Mouse (Mus musculus) hindbrain, embryonic 11.5 days (tissue): ENCODE results near the gene Mb. TPM values are rescaled to one million over a fixed set of nuclear protein-coding genes. Genes with fewer than 3 reads are reported as not detected.
"Not testable (repeated sequence)": the region's sequence is repeated elsewhere in the genome, so short reads cannot be mapped to it uniquely, and the experiment has no call there.

Source experiments
- ATAC-seq: fragments of 200-750 bp; cut with Nextera tagmentation; 2 replicates; pipeline ENCODE4 v1.8.0; 2017; ENCODE audit warnings: mild to moderate bottlenecking, moderate TSS enrichment, moderate library complexity; ENCODE audit not compliant: low FRiP score
- DNase-seq: peaks from one replicate; pipeline ENCODE4 v3.0.0-alpha.2; 2015; ENCODE audit warnings: low spot score
- H3K27ac ChIP-seq: fragments of 300-500 bp; sonication (generic); 2 replicates; pipeline ENCODE4 v1.5.1; 2014; ENCODE audit warnings: mild to moderate bottlenecking, low read depth, low read length
- H3K27me3 ChIP-seq: fragments of 300-500 bp; sonication (generic); 2 replicates; pipeline ENCODE4 v1.6.1; 2014; ENCODE audit warnings: mild to moderate bottlenecking, low read length, moderate library complexity, mixed read lengths; ENCODE audit not compliant: control insufficient read depth, insufficient read depth
- H3K36me3 ChIP-seq: fragments of 300-500 bp; sonication (generic); 2 replicates; pipeline ENCODE4 v1.6.1; 2014; ENCODE audit warnings: mild to moderate bottlenecking, low read length, moderate library complexity, mixed read lengths; ENCODE audit not compliant: control insufficient read depth, insufficient read depth
- H3K4me1 ChIP-seq: fragments of 300-500 bp; sonication (generic); replicated peaks from 2 replicates; pipeline ENCODE4 v1.6.1; 2014; ENCODE audit warnings: low read length, mixed read lengths; ENCODE audit not compliant: control insufficient read depth, insufficient read depth
- H3K4me2 ChIP-seq: fragments of 300-500 bp; sonication (generic); replicated peaks from 2 replicates; pipeline ENCODE4 v1.6.1; 2014; ENCODE audit warnings: mild to moderate bottlenecking, low read depth, low read length
- H3K4me3 ChIP-seq: fragments of 300-500 bp; sonication (generic); 2 replicates; pipeline ENCODE4 v1.5.1; 2014; ENCODE audit warnings: low read depth, low read length
- H3K9ac ChIP-seq: fragments of 300-500 bp; sonication (generic); 2 replicates; pipeline ENCODE4 v1.6.1; 2014; ENCODE audit warnings: low read depth, low read length
- H3K9me3 ChIP-seq: fragments of 300-500 bp; sonication (generic); 2 replicates; pipeline ENCODE4 v1.6.1; 2016; ENCODE audit warnings: low read length; ENCODE audit not compliant: control insufficient read depth
- WGBS: fragments of 180-500 bp; shearing (Covaris S2); extraction: QIAGEN DNeasy Blood & Tissue Kit; methylation state at CpG from one replicate; pipeline ENCODE4 v1.1.7; 2014; 5-methylcytosine and 5-hydroxymethylcytosine counted together
- polyA plus RNA-seq: library from polyadenylated mRNA; unstranded; fragments of >200 nt; fragmentation: Nextera tagmentation; extraction: Ambion mirVana; gene quantifications from 2 replicates; pipeline ENCODE4 v1.2.1, GENCODE M21; 2014

The Mb gene
- polyA plus RNA-seq, 1 experiment from 2014 or later: 0.39 TPM

DNA sequence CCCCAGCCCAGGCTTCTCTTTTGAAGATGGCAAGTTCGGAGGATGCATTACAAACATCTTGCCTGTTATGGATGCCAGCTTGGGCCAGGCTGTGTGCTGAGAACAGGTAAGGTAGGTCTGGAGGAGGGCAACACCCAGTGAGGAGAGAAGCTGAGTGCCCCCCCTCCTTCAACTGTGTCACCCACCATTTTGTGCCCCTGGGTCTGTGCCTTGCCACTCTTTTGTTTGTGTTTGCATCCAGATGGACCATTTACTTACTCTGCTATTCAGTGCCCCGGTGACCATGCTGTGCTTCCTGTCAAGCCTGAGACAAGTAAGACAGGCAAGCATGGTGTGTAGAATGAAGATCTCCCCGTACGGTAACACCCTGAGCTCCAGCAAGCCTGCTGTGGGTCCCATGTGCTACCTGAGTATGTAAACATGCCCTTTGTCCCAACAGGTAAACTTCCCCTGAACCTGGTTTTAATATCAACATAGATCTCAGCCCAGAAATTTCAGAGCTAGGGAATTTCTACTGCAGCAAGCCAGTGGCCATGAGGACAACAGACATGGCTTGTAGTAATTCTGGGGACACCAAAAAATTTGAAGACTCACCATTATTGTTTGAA, 22.2 kb upstream of the Mb start:
- Histone ChIP-seq H3K9ac (no peak overlapping the region), H3K9me3 (no peaks in the 10 kb centered on the region), H3K36me3 (peaks cover under 1% of the 10 kb centered on the region; the same call in 1 of the 2 replicates), H3K4me2 (no peak overlapping the region), H3K27me3 (no peaks in the 10 kb centered on the region), H3K27ac (no peak overlapping the region), H3K4me1 (no peaks in the 10 kb centered on the region), H3K4me3 (no peak overlapping the region)
- ATAC-seq: no peak
- WGBS: 57% methylated on average over 4 of the region's 4 CpGs
- no peak for DNase-seq

DNA sequence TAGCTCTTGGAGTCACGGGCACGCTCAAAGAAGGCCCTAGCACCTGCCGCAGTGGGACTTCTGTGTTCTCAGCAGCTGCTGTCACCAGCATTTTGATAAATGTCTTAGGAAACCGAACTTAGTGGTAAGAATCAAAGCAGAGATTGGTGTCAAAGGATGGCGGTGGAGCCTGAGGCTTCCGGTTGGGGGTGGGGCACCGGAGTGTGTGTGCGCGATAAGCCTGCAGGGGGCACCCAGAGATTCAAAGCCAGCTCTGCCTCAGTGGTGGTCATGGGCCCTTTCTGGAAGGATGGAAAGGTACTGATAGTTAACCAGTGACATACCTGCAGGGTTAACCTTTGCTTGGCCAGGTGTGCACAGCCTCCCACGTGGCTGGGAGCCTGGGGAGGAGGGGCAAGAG, 21.0 kb upstream of the Mb start:
- ATAC-seq (no peak), DNase-seq (peak; percentile 63)
- Histone ChIP-seq H3K36me3 (no peaks in the 10 kb centered on the region), H3K27me3 (no peaks in the 10 kb centered on the region), H3K4me1 (no peaks in the 10 kb centered on the region), H3K9me3 (no peaks in the 10 kb centered on the region), H3K27ac (no peak overlapping the region), H3K9ac (no peak overlapping the region), H3K4me3 (no peak overlapping the region), H3K4me2 (no peak overlapping the region)
- 27% methylated on average over 10 of the region's 10 CpGs for WGBS

DNA sequence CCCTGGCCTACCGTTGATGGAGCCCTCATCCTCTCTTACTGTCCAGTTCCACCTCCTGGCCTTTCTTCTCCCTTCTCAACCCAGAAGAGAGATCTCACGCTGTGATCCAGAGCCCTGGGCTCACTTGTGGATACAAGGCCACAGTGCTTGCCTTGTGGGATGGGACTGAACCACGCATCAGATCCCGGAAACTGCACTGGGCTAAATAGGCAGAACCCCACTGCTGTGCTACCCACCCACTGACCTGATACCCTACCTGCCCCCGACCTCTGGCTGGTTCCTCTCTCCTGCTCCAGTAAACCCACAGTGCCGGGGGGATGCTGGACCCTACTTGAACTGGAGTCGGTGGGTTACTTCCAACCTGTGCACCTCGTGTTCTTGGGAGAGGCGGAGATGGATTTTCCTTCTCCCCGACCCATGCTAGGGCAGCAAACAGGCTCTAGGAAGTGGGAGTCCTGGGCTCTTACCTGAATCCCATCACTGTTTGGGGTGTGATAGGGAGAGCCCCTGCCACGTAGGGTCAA, 20.3 kb upstream of the Mb start:
- DNase-seq (no peak), ATAC-seq (no peak)
- WGBS: 87% methylated on average over 11 of the region's 11 CpGs
- Histone ChIP-seq H3K4me3 (no peak overlapping the region), H3K4me1 (no peaks in the 10 kb centered on the region), H3K9ac (no peak overlapping the region), H3K27ac (no peak overlapping the region), H3K27me3 (no peaks in the 10 kb centered on the region), H3K4me2 (no peak overlapping the region), H3K9me3 (no peaks in the 10 kb centered on the region), H3K36me3 (no peaks in the 10 kb centered on the region)

DNA sequence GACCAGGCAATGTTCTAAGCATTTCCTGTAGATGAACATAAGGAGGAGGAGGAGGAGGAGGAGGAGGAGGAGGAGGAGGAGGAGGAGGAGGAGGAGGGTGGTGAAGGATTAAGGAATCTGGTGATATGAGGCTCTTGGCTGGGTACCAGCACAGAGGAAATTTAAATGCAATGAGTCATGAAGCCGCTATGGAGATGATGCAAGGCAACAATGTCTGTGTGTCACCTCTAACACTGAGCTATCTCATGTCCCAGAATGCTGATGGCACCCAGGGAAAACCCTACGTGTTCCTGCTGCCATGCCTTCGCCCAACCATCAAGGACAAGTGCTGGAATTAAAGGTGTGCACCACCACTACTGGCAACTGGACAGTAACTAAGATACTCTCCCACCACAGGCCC, 18.5 kb upstream of the Mb start:
- ATAC-seq (no peak), DNase-seq (no peak)
- 92% methylated on average over 3 of the region's 3 CpGs for WGBS
- Histone ChIP-seq H3K27me3 (no peaks in the 10 kb centered on the region), H3K36me3 (no peaks in the 10 kb centered on the region), H3K4me2 (no peak overlapping the region), H3K9me3 (no peaks in the 10 kb centered on the region), H3K4me1 (no peaks in the 10 kb centered on the region), H3K4me3 (no peak overlapping the region), H3K27ac (no peak overlapping the region), H3K9ac (no peak overlapping the region)

DNA sequence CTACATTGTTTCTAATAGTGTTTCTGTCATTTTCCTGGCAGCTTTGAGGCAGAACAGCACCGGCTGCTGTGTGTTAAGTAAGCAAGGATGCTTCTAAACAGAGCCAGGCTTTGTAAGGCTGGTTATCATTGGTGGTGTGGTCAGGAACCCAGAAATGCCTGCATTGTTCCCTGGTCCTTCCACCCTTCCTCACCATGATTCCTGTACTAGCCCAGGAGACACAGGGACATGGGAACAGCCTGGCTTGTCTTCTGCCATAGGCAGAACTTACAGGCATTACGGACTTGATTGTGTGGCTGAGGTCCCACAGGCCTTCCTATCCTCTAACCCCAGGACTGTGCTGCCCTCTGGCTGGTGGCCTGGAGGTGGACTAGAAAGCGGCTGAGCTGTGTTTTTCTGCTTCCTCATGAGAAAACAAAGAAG, 18.0 kb upstream of the Mb start:
- no peak overlapping the region for H3K9ac ChIP-seq
- no peaks in the 10 kb centered on the region for H3K4me1 ChIP-seq
- no peaks in the 10 kb centered on the region for H3K27me3 ChIP-seq
- H3K4me2 ChIP-seq: no peak overlapping the region
- no peaks in the 10 kb centered on the region for H3K36me3 ChIP-seq
- no peak overlapping the region for H3K4me3 ChIP-seq
- WGBS: 62% methylated on average over 3 of the region's 3 CpGs
- no peaks in the 10 kb centered on the region for H3K9me3 ChIP-seq
- no peak overlapping the region for H3K27ac ChIP-seq
- no peak for DNase-seq
- ATAC-seq: no peak

DNA sequence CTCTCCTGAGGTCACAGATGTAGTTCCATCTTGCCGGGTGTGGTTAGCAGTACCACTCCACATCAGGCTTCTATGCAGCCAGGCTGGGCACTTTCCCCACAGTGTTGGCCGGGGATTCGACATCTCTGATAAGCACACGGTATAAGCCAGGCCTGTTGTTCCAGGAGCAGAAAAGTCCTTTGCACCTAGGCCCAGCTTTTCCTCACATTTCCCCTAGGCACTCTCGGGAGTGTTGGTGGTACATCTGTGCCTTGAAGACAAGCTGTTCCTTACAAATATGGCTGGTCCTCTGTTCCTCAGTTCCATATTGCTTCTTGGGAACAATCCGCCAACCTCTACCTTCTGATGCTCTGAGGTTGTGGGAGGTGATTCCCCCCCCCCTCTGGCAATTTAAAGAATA, 15.8 kb upstream of the Mb start:
- Histone ChIP-seq H3K4me2 (no peak overlapping the region), H3K9ac (no peak overlapping the region), H3K4me1 (no peaks in the 10 kb centered on the region), H3K9me3 (no peaks in the 10 kb centered on the region), H3K27me3 (no peaks in the 10 kb centered on the region), H3K4me3 (no peak overlapping the region), H3K27ac (no peak overlapping the region), H3K36me3 (no peaks in the 10 kb centered on the region)
- DNase-seq: no peak
- WGBS: 90% methylated on average over 6 of the region's 6 CpGs
- ATAC-seq: no peak

DNA sequence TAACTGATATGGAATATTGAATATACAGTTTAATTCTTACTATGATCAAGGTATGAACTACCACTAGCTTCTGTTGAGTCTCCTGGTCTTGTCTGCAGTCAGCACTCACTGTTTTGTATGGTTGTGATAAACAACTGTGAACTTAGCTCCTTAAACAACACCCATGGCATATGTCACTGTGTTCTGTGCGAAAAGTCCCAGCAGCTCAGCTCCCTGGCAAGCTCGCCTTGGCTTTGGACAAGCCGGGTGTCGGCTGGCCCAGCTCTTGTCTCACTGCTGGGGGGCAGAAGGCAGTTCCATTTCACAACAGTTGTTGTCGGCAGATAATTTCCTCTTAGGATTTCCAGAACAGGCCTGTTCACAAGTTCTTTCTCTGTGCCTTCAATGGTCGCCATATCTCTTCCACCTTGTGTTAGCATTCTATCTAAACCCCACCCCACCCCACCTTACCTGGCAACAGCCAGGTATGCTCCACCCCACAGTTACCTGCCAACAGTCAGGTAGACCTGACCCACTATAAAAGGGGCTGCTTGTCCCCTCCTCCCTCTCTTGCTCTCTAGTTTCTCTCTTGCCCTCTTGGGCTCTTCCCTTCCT, 14.9 kb upstream of the Mb start:
- no peak overlapping the region for H3K4me3 ChIP-seq
- H3K4me2 ChIP-seq: no peak overlapping the region
- DNase-seq (no peak), ATAC-seq (no peak)
- H3K36me3 ChIP-seq: no peaks in the 10 kb centered on the region
- no peaks in the 10 kb centered on the region for H3K4me1 ChIP-seq
- no peak overlapping the region for H3K9ac ChIP-seq
- no peaks in the 10 kb centered on the region for H3K9me3 ChIP-seq
- no peaks in the 10 kb centered on the region for H3K27me3 ChIP-seq
- H3K27ac ChIP-seq: no peak overlapping the region
- WGBS: 83% methylated on average over 6 of the region's 6 CpGs

DNA sequence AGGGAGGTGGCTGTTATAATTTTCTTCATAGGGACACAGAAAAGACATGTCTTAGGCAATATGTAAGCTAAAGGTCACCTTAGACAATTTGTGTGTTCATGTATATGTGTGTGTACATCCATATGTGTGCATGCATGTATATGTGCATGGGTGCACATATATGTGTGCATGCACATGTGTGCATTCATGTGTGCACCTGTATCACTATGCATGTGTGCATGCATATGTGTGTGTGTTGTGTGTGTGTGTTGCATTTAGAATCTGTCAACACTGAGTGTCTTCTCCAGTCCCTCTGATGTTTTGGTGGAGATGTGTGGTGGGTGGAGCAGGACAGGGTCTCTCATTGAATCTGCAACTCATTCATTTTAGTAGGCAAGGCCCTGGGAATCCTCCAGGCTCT, 12.3 kb upstream of the Mb start:
- no peaks in the 10 kb centered on the region for H3K9me3 ChIP-seq
- no peak for DNase-seq
- no peaks in the 10 kb centered on the region for H3K4me1 ChIP-seq
- no peaks in the 10 kb centered on the region for H3K27me3 ChIP-seq
- H3K9ac ChIP-seq: no peak overlapping the region
- H3K27ac ChIP-seq: no peak overlapping the region
- H3K36me3 ChIP-seq: no peaks in the 10 kb centered on the region
- no peak overlapping the region for H3K4me2 ChIP-seq
- no peak overlapping the region for H3K4me3 ChIP-seq
- ATAC-seq: no peak

DNA sequence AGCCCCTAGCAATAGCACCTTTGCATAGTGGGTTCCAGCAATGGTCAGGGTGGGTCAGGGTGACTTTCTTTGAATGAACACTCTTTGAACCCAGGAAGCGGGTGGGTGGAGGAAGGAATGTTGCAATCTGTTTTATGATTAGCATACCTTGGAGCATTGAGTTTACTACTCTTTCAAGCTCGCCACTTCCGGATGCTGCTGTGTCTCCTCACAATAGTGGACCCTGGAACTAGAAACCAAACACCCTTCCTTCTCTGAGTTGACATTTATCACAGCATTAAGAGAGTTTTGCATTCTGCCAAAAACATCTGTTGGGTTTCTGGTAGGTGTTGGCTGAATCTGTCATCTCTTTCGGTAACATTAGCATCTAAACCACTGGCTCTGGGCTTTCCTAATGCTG, 8.9 kb upstream of the Mb start:
- H3K4me2 ChIP-seq, H3K4me1 ChIP-seq, H3K36me3 ChIP-seq, H3K27ac ChIP-seq, DNase-seq, H3K9me3 ChIP-seq, H3K27me3 ChIP-seq, H3K9ac ChIP-seq, H3K4me3 ChIP-seq, ATAC-seq: not testable (repeated sequence)
- WGBS: 96% methylated on average over 4 of the region's 4 CpGs
